Mouse (Mus musculus) liver, postnatal 0 days (tissue): Measurements from ENCODE around the gene Fam107b. TPM values are rescaled to one million over a fixed set of nuclear protein-coding genes. Genes with fewer than 3 reads are reported as not detected.

Experiments
- ATAC-seq: fragments of 200-750 bp; cut with Nextera tagmentation; 2 replicates; pipeline ENCODE4 v1.8.0; 2017; ENCODE audit warnings: mild to moderate bottlenecking, moderate library complexity
- DNase-seq: peaks from one replicate; pipeline ENCODE4 v3.0.0-alpha.2; 2016
- H3K27ac ChIP-seq: fragments of 300-500 bp; sonication (generic); 2 replicates; pipeline ENCODE4 v1.5.1; 2014; ENCODE audit warnings: antibody characterized with exemption, moderate library complexity, mild to moderate bottlenecking, low read depth
- H3K27me3 ChIP-seq: fragments of 300-500 bp; sonication (generic); 2 replicates; pipeline ENCODE4 v1.6.1; 2014; ENCODE audit warnings: low read length, control low read depth, mixed read lengths; ENCODE audit not compliant: insufficient read depth
- H3K36me3 ChIP-seq: fragments of 300-500 bp; sonication (generic); replicated peaks from 2 replicates; pipeline ENCODE4 v1.6.1; 2014; ENCODE audit warnings: mild to moderate bottlenecking, control low read depth, low read length, moderate library complexity, mixed read lengths; ENCODE audit not compliant: insufficient read depth
- H3K4me1 ChIP-seq: fragments of 300-500 bp; sonication (generic); 2 replicates; pipeline ENCODE4 v1.6.1; 2014; ENCODE audit warnings: antibody characterized with exemption, mild to moderate bottlenecking, control low read depth; ENCODE audit not compliant: insufficient read depth
- H3K4me2 ChIP-seq: fragments of 300-500 bp; sonication (generic); 2 replicates; pipeline ENCODE4 v1.6.1; 2014; ENCODE audit warnings: low read depth, mild to moderate bottlenecking, low read length, moderate library complexity, mixed read lengths
- H3K4me3 ChIP-seq: fragments of 300-500 bp; sonication (generic); 2 replicates; pipeline ENCODE4 v1.5.1; 2014; ENCODE audit warnings: low read depth, low read length
- H3K9ac ChIP-seq: fragments of 300-500 bp; sonication (generic); replicated peaks from 2 replicates; pipeline ENCODE4 v1.6.1; 2014; ENCODE audit warnings: mild to moderate bottlenecking, moderate library complexity
- H3K9me3 ChIP-seq: fragments of 300-500 bp; sonication (generic); 2 replicates; pipeline ENCODE4 v1.6.1; 2016; ENCODE audit warnings: mild to moderate bottlenecking, control low read depth, low read length, mixed read lengths
- CTCF ChIP-seq: sonication (generic); IDR thresholded peaks from 2 replicates; pipeline ENCODE4 v1.5.1; 2016; ENCODE audit warnings: antibody characterized with exemption, low read depth
- EP300 ChIP-seq: IDR thresholded peaks from 2 replicates; pipeline ENCODE4 v1.6.1; 2016; ENCODE audit warnings: antibody characterized with exemption, low read depth, mild to moderate bottlenecking
- WGBS: fragments of 180-500 bp; shearing (Covaris S2); extraction: QIAGEN DNeasy Blood & Tissue Kit; methylation state at CpG from one replicate; pipeline ENCODE4 v1.1.7; 2014; ENCODE audit not compliant: insufficient replicate concordance; 5-methylcytosine and 5-hydroxymethylcytosine counted together
- polyA plus RNA-seq: library from polyadenylated mRNA; unstranded; fragments of >200 nt; fragmentation: Nextera tagmentation; extraction: Ambion mirVana; gene quantifications from 2 replicates; pipeline ENCODE4 v1.2.1, GENCODE M21; 2015

Fam107b gene
- polyA plus RNA-seq, 1 experiment from 2014 or later: 23.1 TPM

DNA sequence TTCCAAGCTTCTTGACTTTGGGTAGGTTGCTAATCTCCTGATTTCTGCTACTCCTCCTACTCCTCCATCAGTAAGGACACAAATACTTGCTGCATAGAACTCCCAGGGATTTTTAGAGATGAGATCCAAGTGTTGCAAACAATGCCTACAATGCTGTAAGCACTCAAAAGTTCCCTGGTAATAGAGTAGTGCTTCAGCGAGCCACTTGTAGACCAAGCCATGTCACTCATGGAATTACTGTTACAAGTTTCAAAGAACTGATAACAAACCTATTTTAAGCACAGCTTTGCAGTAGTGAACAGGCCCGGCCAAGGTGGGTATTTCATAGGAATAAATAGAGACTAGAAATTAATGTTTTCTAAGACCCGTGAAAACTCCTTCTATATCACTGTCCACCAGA, 174.8 kb downstream of the Fam107b start:
- Histone ChIP-seq H3K9me3 (no peaks in the 10 kb centered on the region), H3K4me3 (no peak overlapping the region), H3K27me3 (no peaks in the 10 kb centered on the region), H3K4me2 (no peak overlapping the region), H3K9ac (no peak overlapping the region), H3K36me3 (peaks cover 18% of the 10 kb centered on the region; the same call in 1 of the 2 replicates), H3K4me1 (peaks cover 5% of the 10 kb centered on the region; the same call in 1 of the 2 replicates), H3K27ac (no peak overlapping the region)
- no peak for DNase-seq
- no peak for ATAC-seq
- 60% methylated on average over 3 of the region's 3 CpGs for WGBS
- no peak for TF ChIP-seq EP300
- TF ChIP-seq CTCF: no peak

- no peak for TF ChIP-seq EP300
- TF ChIP-seq CTCF: no peak
- Histone ChIP-seq H3K9ac (no peak overlapping the region), H3K4me3 (no peak overlapping the region), H3K4me2 (no peak overlapping the region), H3K27me3 (no peaks in the 10 kb centered on the region), H3K9me3 (no peaks in the 10 kb centered on the region), H3K4me1 (peaks cover 7% of the 10 kb centered on the region; the same call in 1 of the 2 replicates), H3K36me3 (peaks cover 18% of the 10 kb centered on the region; the same call in 1 of the 2 replicates), H3K27ac (no peak overlapping the region)
- WGBS: 85% methylated on average over 13 of the region's 13 CpGs
- DNase-seq: no peak
- no peak for ATAC-seq
Measured at GRCm38 (mm10) chr2:3745910-3746606, 175.8 kb downstream of the Fam107b start.

- DNase-seq (no peak), ATAC-seq (no peak)
- WGBS: 70% methylated on average over 12 of the region's 12 CpGs
- Histone ChIP-seq H3K4me2 (no peak overlapping the region), H3K9ac (no peak overlapping the region), H3K27ac (no peak overlapping the region), H3K27me3 (no peaks in the 10 kb centered on the region), H3K4me3 (no peak overlapping the region), H3K36me3 (0 out of 2 replicates have a peak, but pooled peaks cover 5% of the 10 kb centered on the region), H3K4me1 (peaks cover 20% of the 10 kb centered on the region), H3K9me3 (no peaks in the 10 kb centered on the region)
- TF ChIP-seq CTCF: no peak
- TF ChIP-seq EP300: no peak
Measured at GRCm38 (mm10) chr2:3748714-3749503, 178.6 kb downstream of the Fam107b start.

DNA sequence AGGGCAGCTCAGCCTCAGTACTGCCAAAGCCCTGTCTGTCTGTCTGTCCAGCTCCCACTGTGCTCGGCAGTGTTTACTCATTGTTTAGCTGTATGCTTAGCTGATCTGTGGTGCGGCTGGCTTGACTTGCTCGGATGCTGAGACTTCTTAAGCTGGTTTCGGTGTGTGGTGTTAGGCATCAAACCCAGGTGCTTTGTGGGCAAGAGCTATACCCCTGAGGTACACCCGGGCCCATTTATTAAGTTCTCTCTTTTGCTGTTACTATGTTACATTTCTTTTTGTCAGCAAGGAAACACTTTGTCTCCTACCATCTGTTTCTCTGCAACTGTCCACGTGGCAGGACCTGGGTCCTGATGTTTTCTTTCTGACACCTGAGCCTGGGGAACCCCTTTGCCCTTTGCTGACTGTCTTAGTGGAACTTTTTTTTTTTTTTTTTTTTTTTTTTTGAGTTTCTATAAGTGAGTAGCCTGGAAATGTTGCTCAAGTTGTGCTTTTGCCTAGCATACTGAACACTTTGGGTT, 179.3 kb downstream of the Fam107b start:
- ATAC-seq (no peak), DNase-seq (no peak)
- no peak overlapping the region for H3K27ac ChIP-seq
- no peak overlapping the region for H3K9ac ChIP-seq
- H3K4me1 ChIP-seq: peaks cover 24% of the 10 kb centered on the region
- H3K4me3 ChIP-seq: no peak overlapping the region
- TF ChIP-seq EP300: no peak
- TF ChIP-seq CTCF: no peak
- no peaks in the 10 kb centered on the region for H3K9me3 ChIP-seq
- no peaks in the 10 kb centered on the region for H3K27me3 ChIP-seq
- H3K36me3 ChIP-seq: 0 out of 2 replicates have a peak, but pooled peaks cover 5% of the 10 kb centered on the region
- WGBS: 56% methylated on average over 6 of the region's 6 CpGs
- H3K4me2 ChIP-seq: no peak overlapping the region

DNA sequence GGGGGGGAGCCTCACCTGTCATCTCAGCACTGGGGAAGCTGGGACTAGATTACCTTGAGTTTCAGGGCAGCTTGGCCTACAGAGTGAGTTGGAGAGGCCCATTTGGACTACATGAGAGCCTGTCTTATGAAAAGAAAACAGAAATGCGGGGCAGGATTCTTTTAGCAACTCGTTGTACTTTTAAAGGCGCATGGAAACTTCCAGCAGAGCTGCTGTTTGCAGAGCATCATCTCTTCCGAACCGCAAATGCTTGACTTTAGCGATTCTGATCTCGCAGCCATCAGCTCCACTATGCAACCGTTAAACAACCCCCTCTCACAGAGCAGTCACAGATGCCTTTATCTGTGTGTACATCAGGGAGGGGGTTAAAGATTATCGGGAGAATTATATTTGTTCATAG, 179.8 kb downstream of the Fam107b start:
- 62% methylated on average over 9 of the region's 9 CpGs for WGBS
- no peak overlapping the region for H3K27ac ChIP-seq
- H3K9me3 ChIP-seq: no peaks in the 10 kb centered on the region
- H3K9ac ChIP-seq: no peak overlapping the region
- peaks cover 24% of the 10 kb centered on the region for H3K4me1 ChIP-seq
- H3K36me3 ChIP-seq: 0 out of 2 replicates have a peak, but pooled peaks cover 5% of the 10 kb centered on the region
- H3K4me2 ChIP-seq: no peak overlapping the region
- no peak for TF ChIP-seq EP300
- TF ChIP-seq CTCF: no peak
- H3K27me3 ChIP-seq: no peaks in the 10 kb centered on the region
- no peak overlapping the region for H3K4me3 ChIP-seq
- ATAC-seq: no peak
- DNase-seq: no peak

DNA sequence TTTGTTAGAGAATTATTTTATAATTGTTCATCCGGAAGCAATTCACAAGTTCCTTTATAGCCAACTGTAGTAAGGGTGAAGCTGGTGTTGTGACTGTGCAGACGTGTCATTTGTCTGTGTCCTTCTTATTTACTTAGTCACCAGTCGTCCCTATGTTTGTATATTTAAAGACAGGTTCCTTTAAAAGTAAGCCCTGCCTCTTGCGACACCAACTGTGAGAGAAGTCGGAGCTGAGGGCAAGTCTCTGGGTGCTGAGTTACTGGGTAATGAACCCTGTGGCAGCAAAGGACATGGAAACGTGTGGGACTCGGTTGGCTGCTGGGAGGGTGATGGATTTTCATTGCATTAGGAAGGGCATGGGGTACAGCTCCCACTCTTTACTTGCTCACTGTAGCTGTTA, 182.1 kb downstream of the Fam107b start:
- Histone ChIP-seq H3K9ac (no peak overlapping the region), H3K36me3 (0 out of 2 replicates have a peak, but pooled peaks cover 3% of the 10 kb centered on the region), H3K9me3 (no peaks in the 10 kb centered on the region), H3K4me2 (peak overlapping the region; percentile 38; the same call in 1 of the 2 replicates), H3K4me3 (no peak overlapping the region), H3K27ac (no peak overlapping the region), H3K27me3 (no peaks in the 10 kb centered on the region), H3K4me1 (peaks cover 24% of the 10 kb centered on the region)
- TF ChIP-seq EP300 (no peak), CTCF (no peak)
- peak; percentile 70 for ATAC-seq
- no peak for DNase-seq
- 32% methylated on average over 7 of the region's 7 CpGs for WGBS
